Mouse (Mus musculus) embryonic facial prominence, embryonic 14.5 days (tissue): ENCODE data around the gene Tmem131. TPM values are rescaled to one million over a fixed set of nuclear protein-coding genes. Genes with fewer than 3 reads are reported as not detected.

Experiments
- polyA plus RNA-seq: library from polyadenylated mRNA; unstranded; fragments of >200 nt; fragmentation: Nextera tagmentation; extraction: Ambion mirVana; gene quantifications from 2 replicates; pipeline ENCODE4 v1.2.1, GENCODE M21; 2014

Tmem131 gene
- polyA plus RNA-seq, 1 experiment from 2014 or later: 22.4 TPM

Other genes starting within 250 kb of the Tmem131 start
- gene 4933424G06Rik, start 233.5 kb downstream of the Tmem131 start, polyA plus RNA-seq: not detected in 2 replicates
- gene Actr1b, start 229.2 kb downstream of the Tmem131 start, polyA plus RNA-seq: 92.7 and 96.4 TPM in 2 replicates
- 0.36 and 0.67 TPM in 2 replicates for gene Zap70, start 181.9 kb downstream of the Tmem131 start, polyA plus RNA-seq
- gene Vwa3b, start 82.9 kb upstream of the Tmem131 start, polyA plus RNA-seq: 2.0 and 2.3 TPM in 2 replicates